Mouse (Mus musculus): ENCODE measurements around the gene Fxyd4. TPM values are rescaled to one million over a fixed set of nuclear protein-coding genes. Genes with fewer than 3 reads are reported as not detected.

The Fxyd4 gene
- polyA plus RNA-seq, 1 experiment = 19.5 TPM

GRCm38 (mm10) chr6:117891369-117892160 lies 45.9 kb downstream of the Fxyd4 start:
- DNase-seq (ENCODE audit: low read depth) = no peak

GRCm38 (mm10) chr6:117890257-117890656 lies 47.2 kb downstream of the Fxyd4 start:
- DNase-seq (ENCODE audit: low read depth) = no peak

- no peak for DNase-seq (ENCODE audit: low read depth)
These were observed 48.8 kb downstream of the Fxyd4 start for GRCm38 (mm10) chr6:117888642-117889096.

- DNase-seq (ENCODE audit: low read depth) = no peak
These were observed 49.5 kb downstream of the Fxyd4 start for GRCm38 (mm10) chr6:117888032-117888431.

- DNase-seq (ENCODE audit: low read depth) = no peak
These were observed 51.5 kb downstream of the Fxyd4 start for GRCm38 (mm10) chr6:117885943-117886342.

Other genes with a start within 250 kb of the Fxyd4 start
- gene Zfp637, start 96.5 kb downstream of the Fxyd4 start, polyA plus RNA-seq (2012; rRNA removed) = 25.1 and 25.6 TPM in 2 replicates
- 0.57 and 0.72 TPM in 2 replicates for gene Zfp239, start 75.6 kb downstream of the Fxyd4 start, polyA plus RNA-seq (2012; rRNA removed)
- 121 and 171 TPM in 2 replicates for gene Hnrnpf, start 37.4 kb downstream of the Fxyd4 start, polyA plus RNA-seq (2012; rRNA removed)
- gene Rasgef1a, start 73.7 kb upstream of the Fxyd4 start, polyA plus RNA-seq (2012; rRNA removed) = 0.09 and 0.12 TPM in 2 replicates
- gene Csgalnact2, start 201.4 kb upstream of the Fxyd4 start, polyA plus RNA-seq (2012; rRNA removed) = 4.9 and 5.1 TPM in 2 replicates

All from gonadal fat pad, adult 2 months (tissue).